Mouse (Mus musculus): ENCODE data around the gene Adamts12.
A peak's percentile ranks its signal among the peaks of the same experiment; 100 is the strongest.

Gene Adamts12

DNA sequence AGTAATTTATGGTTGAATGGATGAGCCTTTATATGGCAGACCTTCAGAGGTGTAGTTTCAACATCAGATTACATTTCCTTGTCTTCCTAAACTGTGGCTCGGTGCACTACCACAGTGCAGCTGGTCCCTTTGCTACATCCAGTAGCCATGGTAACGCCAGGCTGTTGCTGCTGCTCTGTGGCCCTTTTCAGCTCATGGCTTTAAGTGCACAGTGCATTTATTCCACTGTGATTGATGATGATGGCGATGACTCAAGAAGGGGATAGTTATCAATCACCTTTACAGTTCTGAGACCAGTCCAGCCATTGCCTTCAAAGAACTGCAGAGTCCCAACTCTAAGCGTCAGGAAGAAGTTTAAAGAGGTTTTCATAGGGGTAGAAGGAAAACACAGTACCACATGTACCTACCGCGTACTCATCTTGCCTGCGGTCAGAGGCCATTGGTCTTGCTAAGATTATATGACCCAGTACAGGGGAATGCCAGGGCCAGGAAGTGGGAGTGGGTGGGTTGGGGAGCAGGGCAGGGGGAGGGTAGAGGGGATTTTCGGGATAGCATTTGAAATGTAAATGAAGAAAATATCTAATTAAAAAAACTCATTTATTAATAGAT, 18.5 kb downstream of the Adamts12 start:
- DNase-seq (ENCODE audit: low spot score), result no peak

DNA sequence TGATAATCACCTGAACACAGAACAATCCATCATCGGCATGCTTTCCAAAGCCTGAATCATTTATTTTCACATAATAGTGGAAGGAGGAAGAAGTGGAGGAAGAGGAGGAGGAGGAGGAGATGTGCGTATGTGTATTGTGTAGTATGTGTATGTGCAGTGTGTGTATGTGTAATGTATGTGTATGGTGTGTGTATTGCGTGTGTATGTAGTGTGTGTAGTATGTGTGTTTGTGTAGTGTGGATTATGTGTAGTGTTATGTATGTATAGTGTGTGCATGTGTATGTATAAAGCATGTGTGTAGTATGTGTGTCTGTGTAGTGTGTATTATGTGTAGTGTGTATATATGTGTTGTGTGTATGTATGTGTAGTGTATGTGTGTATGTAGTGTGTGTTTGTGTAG, 19.1 kb downstream of the Adamts12 start:
- no peak for DNase-seq (ENCODE audit: low spot score)

DNA sequence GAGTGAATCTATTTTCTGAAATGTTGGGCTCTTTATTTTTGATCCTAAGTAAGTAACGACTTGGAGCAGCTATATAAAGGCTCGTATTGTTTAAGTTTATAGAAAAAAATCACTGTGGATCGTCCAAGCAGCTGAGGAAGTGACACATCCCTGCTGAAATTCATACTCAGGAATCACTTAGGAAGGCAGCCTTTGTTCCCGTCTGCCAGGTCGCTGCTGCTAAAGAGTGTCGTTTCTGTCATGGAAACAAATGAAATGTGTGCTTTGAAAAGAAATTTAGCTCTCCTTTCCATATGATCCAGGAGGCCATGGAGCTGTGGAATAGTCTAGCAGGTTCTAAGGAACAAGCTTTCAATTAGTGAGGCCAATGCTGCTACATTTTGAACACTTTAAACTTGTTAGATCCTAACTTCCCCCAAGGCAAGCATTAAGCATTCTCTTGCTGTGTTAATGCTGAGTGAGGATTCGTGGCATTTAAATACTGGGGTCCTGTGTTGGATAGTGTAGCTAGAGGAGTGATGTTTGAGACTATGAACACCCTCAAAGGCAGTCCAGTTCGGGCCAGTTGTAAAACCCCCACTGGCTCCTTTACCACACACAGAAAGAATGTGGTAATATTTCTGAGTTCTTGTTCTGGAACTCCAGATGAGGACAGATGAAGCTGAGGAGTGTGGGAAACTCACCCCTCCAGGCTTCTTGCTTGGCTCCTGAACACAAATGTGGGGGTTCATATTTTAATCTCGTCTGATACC, 19.8 kb downstream of the Adamts12 start:
- no peak for DNase-seq (ENCODE audit: low spot score)

DNA sequence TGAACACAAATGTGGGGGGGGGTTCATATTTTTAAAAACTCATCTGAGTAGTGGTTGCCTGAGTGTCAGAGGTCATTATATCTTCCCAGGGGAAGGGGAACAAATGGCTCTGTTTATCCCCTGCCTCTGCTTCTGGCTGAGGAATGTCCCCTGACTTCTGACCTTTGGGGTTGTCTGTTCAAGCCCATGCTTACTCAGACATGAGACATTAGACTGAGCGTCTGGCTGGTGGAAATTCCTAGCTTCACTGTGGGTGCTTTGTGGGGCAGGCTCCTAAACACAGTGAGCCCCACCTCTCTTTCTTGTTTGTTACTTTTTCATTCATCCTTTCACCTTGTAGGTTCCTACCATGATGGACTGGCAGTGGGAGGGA, 20.4 kb downstream of the Adamts12 start:
- DNase-seq (ENCODE audit: low spot score), result no peak

DNA sequence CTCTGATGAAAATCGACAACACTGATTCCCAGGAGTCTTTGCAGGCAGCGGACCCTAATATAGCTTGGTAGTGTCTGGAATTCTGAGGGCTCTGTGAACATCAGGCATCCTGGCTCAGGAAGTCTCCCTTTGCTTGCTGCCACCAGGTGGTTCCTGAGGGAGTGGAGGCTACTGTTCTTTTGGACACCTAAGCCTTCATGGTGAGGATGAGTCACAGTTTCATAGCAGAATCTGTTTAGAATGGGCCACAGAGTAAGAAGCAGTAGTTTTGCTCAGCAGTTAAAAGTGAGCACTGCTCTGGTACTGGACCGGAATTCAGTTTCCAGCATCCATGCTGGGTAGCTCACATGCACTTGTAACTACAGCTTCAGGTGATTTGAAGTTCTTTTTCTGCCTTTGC, 24.9 kb downstream of the Adamts12 start:
- DNase-seq (ENCODE audit: low spot score), result no peak

DNA sequence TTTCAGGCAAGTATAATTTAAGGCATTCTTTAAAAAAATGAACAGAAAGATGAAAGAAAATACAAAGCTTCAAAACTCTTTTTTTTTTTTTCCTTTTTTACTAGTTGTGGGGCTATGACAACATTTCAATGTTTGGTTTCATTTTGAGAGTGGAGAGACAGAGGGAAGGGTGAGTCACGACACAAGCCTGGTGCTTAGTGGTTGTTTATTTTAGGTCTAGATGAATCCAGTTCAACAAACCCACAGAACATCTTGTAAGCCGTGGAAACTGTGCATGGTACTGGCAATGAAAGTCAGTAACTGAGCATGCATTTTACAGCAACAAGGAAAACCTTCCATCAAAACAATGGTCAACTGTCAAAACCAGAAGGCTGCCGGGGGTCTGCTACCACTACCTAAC, 31.0 kb downstream of the Adamts12 start:
- DNase-seq (ENCODE audit: low spot score), result no peak

DNA sequence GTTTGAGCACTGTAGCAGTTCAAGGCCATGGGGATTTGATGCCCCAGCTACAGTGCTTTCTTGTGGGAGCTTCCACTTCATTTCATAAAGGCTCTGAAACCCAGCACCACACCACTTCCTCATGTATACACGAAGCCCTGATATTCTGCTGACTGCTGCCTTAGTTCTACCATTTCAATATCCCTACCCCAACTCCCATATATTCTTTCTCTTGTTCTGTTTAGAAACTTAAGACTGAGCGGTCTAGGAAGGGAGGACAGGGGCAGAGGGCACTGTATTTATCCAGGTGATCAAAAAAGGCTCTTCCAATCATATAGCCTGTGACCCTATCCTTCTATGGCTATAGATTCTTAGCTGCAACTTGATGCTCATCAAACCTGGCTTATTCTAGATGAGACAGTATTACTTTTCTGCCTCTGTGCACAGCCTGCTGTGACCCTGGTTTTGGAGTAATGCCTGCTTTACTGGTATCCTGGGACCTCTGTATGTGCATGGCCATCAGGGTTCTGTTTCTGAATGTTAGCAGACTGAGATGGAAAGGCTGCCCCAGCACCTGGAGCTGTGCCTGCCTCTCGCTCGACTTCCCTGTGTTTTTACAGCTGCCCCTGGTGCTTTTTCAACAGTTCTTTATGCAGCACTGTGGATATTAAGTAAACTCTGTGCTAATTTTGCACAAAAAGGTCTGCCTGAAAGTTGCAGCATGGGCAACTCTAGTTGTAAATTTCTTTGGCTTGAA, 33.5 kb downstream of the Adamts12 start:
- DNase-seq (ENCODE audit: low spot score), result no peak

DNA sequence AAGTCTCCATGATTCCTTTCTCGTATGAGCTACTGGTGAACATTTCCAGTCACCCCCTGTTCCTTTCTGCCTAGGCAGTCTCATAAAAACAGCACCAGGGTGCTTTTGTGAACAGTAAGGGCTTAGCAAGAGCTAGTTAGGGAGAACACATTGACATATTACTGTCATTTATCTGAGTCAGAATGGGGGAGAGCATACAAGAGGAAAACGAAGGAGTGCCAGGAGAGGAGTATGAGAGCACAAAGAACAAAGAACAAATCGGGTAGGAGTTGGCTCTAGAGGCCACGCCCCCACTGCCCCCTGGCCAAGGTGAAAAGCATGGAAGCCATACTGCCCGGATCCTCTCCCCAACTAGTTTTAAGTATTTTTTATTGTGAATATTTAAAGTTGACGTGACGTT, 34.4 kb downstream of the Adamts12 start:
- DNase-seq (ENCODE audit: low spot score), result no peak

DNA sequence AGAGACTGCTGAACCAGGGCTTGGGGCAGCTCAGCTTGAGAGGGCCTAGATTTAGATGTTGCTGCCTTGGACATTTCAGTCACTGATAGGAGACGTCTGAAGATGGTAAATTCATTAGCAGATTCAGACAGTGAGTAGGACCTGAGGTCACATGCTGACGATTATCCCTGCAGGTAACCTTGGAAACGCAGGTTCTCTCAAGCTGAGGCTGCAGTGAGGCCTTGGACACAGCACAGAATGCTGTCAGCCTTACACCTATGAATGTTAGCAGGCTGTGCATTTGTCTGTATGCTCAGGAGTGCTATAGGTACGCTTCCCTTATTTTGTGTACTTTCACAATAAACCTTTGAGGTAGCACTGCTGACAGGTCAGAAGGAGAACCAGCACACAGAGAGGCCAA, 36.3 kb downstream of the Adamts12 start:
- DNase-seq (ENCODE audit: low spot score), result no peak

DNA sequence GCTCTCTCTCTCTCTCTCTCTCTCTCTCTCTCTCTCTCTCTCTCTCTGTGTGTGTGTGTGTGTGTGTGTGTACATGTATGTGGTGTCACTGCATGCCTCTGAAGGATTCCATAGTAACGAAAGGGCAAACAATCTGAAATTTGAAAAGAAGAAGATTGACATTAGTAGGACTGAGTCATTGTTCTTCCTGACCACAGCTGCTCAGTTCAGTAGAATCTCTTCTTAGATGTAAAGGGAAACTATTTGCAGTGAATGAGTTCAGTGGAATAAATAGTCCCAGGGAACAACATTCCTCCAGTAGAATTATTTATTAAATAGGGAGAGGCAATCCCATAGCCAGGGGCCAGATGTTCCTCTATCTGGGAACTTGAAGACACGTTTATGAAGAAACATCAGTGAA, 40.5 kb downstream of the Adamts12 start:
- no peak for DNase-seq (ENCODE audit: low spot score)

DNA sequence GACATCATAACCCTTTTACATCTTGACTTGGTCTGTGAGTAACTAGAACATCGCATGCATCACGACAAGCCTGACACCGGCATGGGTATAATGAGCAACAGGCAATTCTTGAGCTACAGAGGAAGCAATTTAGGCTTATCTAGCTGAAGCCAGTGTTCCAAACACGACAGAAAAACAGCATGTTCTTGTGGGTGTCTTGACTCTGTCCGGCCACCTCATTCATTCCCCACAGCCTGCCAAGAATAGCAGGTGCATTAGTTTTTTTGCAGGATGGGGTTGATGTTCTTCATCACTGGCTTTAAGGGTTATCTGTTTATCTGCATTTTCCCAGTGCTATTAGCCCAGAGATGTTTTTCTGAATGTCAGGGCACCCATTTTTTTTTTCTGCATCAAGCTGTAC, 42.8 kb downstream of the Adamts12 start:
- no peak for DNase-seq (ENCODE audit: low spot score)

DNA sequence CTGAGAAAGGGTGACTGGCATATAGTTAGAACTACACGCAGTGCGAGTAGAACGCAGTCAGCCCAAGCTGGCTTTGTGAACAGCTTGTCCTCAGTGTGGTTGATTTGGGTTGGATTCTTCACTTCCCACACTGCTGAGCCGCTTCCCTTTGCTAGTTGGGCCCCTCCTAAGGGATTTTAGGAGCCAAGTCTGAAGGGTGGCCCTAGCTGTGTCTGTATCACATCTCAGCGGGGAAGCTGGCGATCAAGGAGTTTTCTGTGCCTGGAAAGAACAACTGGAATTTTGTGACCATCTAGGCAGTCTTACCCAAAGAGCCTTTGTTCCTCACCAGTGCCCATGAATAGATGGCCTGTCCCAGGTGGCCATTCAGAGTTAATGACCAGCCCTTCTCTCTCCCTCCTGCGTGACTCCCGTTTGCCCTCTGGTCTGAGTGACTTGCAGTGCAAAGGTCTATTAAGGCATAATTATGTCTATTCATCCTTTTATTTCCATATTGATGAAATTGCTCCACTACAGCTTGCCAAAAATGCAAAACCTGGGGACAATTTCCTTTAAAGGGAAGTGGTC, 50.1 kb downstream of the Adamts12 start:
- no peak for DNase-seq (ENCODE audit: low spot score)

DNA sequence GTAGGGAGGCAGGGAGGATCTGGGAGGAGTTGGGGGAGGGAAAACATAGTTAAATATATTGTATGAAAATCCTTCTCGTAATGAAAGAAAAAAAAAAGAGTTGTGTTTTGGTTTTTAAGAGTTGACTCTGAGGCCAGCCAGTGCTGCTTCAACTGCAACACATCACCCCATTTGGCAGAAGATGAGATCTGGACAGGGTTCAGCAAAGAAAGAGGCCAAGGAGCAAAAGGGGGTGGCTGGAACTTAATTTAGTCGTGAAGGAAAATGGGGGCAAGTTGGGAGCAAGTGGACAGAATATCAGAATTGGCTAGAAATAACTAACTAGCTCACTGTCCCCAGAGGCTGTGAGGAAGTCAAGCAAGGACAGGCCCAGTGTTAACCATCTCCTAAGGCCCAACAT, 51.7 kb downstream of the Adamts12 start:
- DNase-seq (ENCODE audit: low spot score), result peak; percentile 51

DNA sequence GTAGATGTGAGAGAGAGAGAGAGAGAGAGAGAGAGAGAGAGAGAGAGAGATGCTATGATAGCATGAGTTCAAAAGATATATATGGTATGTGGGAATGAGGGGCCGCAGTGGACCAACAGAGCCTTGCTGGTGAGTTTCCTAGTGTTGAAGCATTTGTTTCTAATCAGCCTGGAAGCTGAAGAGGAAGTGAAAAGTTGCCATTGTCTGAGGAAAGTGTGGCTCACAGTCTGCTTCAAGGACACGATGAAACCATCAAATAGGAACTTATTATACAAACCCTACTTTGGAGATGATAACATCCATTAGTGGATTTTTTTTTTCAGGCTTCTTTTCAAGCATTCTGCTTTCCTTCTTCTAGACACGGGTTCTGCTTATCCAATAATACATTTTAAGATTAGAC, 52.3 kb downstream of the Adamts12 start:
- DNase-seq (ENCODE audit: low spot score), result no peak

DNA sequence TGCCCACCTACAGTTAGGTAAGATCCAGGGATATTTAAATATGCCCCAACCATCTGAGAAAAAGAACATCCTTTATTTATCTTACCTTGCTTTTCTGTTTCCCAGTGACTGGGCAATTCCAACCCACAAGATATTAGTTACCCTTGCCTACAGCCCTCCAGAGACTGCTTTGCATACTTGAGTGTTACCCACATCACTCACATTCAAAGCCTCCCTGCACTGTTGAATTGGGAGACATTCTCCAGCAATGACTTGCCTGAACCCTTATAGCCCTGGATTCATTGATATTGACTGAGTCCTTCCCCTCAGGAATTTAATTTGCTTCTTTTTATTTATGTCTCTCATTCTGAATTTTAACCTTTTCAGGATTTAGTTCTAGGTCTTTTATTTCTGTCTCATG, 53.8 kb downstream of the Adamts12 start:
- no peak for DNase-seq (ENCODE audit: low spot score)

DNA sequence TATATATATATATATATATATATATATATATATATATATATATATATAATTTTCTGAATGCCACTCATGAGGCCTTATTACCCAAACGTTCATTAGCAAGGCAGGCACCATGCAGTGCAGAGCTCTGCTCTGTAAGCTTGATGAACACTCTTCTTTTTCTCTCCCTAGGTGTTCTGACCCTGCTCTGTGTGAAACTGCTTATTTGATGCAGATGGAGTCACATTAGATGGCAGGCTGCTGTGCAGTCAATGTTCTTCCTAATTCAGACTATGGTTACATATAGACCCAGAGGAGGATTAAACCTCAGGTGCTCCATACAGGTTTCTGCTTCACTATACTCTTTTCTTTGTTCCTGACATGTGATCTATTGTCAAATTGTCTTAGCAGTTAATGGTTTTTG, 57.1 kb downstream of the Adamts12 start:
- no peak for DNase-seq (ENCODE audit: low spot score)

DNA sequence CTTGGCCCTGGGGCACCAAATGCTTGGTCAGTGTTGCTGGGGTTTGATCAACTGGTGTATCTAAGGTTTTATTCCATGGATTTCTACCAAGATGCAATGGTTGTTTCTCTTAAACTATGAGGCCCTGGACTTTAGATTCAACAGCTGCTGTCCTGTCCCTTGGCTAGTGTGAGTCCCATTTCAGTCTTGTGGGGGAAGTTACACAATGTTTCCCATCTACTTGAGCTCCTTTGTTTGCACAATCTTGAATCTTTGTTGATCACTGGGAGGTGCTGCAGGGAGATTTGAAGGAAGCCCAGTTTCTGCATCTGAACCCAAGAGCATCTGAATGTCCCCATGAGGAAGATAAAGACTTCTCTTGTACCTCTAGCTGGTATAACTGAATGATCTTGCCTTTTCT, 60.8 kb downstream of the Adamts12 start:
- no peak for DNase-seq (ENCODE audit: low spot score)

DNA sequence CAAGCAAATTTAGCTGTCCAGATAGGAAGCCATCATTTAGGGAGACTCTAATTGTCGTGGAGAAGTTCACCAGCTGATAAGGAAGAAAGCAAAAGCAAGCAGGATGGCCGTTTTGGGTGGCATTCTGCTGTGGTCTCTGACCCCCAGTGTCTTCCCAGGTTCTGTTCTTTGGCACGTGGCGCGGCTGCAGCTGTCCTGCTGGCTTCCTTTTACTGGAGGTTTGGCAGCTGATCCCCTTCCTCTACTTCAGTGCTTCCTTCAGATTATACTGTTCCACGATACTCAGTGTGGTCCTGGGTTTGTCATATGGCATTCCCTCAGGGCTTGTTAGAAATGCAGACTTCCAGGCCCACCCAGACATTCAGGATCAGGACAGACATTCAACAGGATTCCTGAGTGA, 63.9 kb downstream of the Adamts12 start:
- no peak for DNase-seq (ENCODE audit: low spot score)

DNA sequence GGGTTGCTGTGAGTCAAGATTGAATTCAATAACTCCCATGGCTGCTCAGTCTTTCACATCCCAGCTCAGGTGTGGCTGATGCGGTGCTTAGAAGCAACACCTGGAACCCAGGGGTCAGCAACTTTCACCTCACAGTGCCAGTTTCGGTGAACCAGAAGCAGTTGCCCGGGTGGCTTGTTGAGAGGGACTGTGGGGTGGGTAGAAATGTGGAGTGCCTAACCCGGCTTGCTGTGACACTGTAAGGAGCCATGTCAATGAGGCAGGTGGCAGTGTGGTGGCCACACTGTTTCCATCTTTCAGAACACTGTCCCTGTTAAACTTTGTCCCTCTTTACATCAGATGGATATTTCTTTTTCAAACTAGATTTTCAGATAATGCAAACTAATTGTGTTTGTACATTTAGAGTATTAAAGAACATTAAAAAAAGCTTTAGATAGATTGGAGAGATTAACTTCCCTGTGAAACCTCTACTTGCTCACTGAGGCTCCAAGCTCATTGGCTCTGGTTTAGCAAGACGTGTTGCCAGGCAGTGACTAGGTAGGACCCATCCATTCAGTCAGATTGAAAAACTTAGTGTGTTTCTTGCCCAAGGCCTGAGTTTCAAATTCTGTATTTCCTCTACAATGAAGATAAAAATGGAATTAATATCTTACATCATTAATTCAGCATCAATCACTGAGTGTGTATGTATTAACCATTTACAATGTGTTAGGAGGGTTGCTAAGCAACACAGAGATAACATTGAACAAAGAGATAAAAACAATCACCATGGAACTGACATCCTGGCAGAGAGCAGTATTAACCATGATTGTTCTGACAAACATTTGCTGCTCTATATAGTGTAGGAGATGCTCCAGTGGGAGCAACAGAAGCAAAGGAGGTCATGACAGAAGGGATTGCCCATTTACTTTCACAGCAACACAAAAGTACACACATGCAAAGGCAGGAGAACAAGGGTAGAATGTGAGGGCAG, 68.3 kb downstream of the Adamts12 start:
- DNase-seq (ENCODE audit: low spot score), result no peak

DNA sequence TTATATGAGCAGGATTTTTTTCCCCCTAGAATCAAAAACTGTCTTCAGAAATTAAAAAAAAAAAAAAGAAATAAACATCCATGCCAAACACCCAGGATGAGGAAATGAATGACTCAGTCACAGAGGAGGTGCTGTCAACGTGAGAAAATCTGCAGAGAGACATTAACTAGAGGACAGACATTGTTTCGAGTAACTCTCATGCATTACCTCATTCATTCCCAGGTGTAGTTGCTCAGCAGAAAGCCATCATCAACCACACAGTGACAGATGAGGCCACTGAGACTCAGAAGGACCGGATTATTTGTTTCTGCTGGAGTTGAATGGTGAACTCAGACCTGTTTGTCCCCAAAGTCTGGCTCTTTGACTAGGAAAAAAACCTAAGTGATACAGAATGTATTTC, 81.0 kb downstream of the Adamts12 start:
- DNase-seq (ENCODE audit: low spot score), result no peak

DNA sequence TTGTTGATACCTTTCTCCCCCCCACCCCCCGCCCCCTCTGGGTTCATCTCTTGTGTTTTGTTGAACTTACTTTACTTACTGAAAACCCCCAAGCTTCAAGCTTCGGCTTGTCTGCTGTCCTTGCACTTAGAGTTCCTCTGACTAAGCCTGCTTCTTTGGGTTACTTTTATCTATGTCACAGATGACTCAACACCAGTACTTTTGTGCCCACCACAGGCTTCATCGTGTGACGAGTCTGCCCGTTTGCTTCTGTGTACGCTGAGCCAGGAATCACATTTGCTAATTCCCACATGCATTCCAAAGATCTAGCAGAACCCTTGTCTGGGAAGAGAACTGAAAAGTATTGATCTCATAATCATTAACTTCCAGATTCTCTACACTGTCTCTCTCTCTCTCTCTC, 94.8 kb downstream of the Adamts12 start:
- no peak for DNase-seq (ENCODE audit: low spot score)

DNA sequence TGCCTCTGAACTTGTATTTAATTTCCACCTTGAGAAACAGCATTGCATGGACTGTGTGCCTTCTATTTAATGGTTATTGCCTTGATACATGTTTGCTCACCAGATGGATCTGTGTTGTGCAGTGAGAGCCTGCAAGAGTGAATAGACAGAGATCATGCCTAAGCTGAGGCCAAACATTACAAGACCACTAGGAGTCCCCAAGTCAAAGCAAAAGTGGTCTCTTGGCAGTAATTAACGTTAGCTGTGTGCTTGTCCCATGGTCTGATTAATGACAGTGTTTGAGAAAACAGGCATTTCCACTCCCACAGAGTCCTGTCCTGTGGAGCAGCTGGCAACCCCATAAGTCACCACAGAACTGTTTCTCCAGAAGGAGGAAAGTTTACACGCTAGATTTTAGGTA, 96.2 kb downstream of the Adamts12 start:
- no peak for DNase-seq (ENCODE audit: low spot score)

Data from ovary, postnatal 14 days (tissue).